Mouse (Mus musculus) kidney, adult 2 months (tissue): Measurements from ENCODE around the gene St6gal1. TPM values are rescaled to one million over a fixed set of nuclear protein-coding genes. Genes with fewer than 3 reads are reported as not detected.

Source experiments
- DNase-seq: peaks from one replicate; pipeline ENCODE4 v3.0.0; 2021
- H3K27ac ChIP-seq: fragments of 200-500 bp; 2 replicates; pipeline ENCODE4 v1.5.1; 2012; ENCODE audit warnings: low read depth, low read length, control low read depth, inconsistent platforms; ENCODE audit not compliant: insufficient read depth
- H3K27me3 ChIP-seq: fragments of 200-500 bp; replicated peaks from 2 replicates; pipeline ENCODE4 v1.6.1; 2012; ENCODE audit warnings: mild to moderate bottlenecking, moderate library complexity, low read length, inconsistent platforms; ENCODE audit not compliant: control insufficient read depth, insufficient read depth
- H3K36me3 ChIP-seq: fragments of 200-500 bp; 2 replicates; pipeline ENCODE4 v1.6.1; 2012; ENCODE audit warnings: mild to moderate bottlenecking, moderate library complexity, low read length, inconsistent platforms; ENCODE audit not compliant: control insufficient read depth, insufficient read depth
- H3K4me1 ChIP-seq: fragments of 200-500 bp; 2 replicates; pipeline ENCODE4 v1.6.1; 2011; ENCODE audit warnings: low read length; ENCODE audit not compliant: control insufficient read depth, insufficient read depth
- H3K4me3 ChIP-seq: fragments of 200-500 bp; 2 replicates; pipeline ENCODE4 v1.5.1; 2011; ENCODE audit warnings: mild to moderate bottlenecking, low read depth, low read length, control low read depth; ENCODE audit not compliant: insufficient read depth
- CTCF ChIP-seq: fragments of 200-500 bp; conservative IDR thresholded peaks from 2 replicates; pipeline ENCODE4 v1.5.1; 2011; ENCODE audit warnings: low read depth, mild to moderate bottlenecking, control low read depth, low read length, moderate library complexity, mixed read lengths; ENCODE audit not compliant: insufficient read depth, insufficient read length
- POLR2A ChIP-seq: fragments of 200-500 bp; IDR thresholded peaks from one replicate; pipeline ENCODE4 v1.6.1; 2011; ENCODE audit warnings: low read depth, low read length, control low read depth
- WGBS: fragments of 180-500 bp; shearing (Covaris S2); methylation state at CpG from one replicate; pipeline ENCODE4 v1.1.7; 2018; 5-methylcytosine and 5-hydroxymethylcytosine counted together
- polyA plus RNA-seq: library from polyadenylated mRNA; depleted of rRNA; stranded (reverse); fragments of >200 nt; gene quantifications from 2 replicates; pipeline ENCODE4 v1.2.3, GENCODE M21; 2012

St6gal1 gene
- polyA plus RNA-seq, 1 experiment, result 10.1 TPM

GRCm38 (mm10) chr16:23274606-23275310 is 50.2 kb downstream of the St6gal1 start:
- Histone ChIP-seq H3K4me1 (peaks cover 4% of the 10 kb centered on the region; the same call in 1 of the 2 replicates), H3K27ac (no peak overlapping the region), H3K4me3 (no peak overlapping the region), H3K36me3 (no peaks in the 10 kb centered on the region), H3K27me3 (no peaks in the 10 kb centered on the region)
- TF ChIP-seq CTCF, result no peak
- no peak for TF ChIP-seq POLR2A
- WGBS, result 90% methylated on average over 7 of the region's 7 CpGs
- no peak for DNase-seq

GRCm38 (mm10) chr16:23275661-23276060 is 51.1 kb downstream of the St6gal1 start:
- no peak overlapping the region for H3K4me3 ChIP-seq
- peaks cover 4% of the 10 kb centered on the region; the same call in 1 of the 2 replicates for H3K4me1 ChIP-seq
- H3K27ac ChIP-seq, result no peak overlapping the region
- 82% methylated on average over 2 of the region's 2 CpGs for WGBS
- no peak for DNase-seq
- no peaks in the 10 kb centered on the region for H3K27me3 ChIP-seq
- TF ChIP-seq POLR2A (no peak), CTCF (no peak)
- H3K36me3 ChIP-seq, result no peaks in the 10 kb centered on the region

DNA sequence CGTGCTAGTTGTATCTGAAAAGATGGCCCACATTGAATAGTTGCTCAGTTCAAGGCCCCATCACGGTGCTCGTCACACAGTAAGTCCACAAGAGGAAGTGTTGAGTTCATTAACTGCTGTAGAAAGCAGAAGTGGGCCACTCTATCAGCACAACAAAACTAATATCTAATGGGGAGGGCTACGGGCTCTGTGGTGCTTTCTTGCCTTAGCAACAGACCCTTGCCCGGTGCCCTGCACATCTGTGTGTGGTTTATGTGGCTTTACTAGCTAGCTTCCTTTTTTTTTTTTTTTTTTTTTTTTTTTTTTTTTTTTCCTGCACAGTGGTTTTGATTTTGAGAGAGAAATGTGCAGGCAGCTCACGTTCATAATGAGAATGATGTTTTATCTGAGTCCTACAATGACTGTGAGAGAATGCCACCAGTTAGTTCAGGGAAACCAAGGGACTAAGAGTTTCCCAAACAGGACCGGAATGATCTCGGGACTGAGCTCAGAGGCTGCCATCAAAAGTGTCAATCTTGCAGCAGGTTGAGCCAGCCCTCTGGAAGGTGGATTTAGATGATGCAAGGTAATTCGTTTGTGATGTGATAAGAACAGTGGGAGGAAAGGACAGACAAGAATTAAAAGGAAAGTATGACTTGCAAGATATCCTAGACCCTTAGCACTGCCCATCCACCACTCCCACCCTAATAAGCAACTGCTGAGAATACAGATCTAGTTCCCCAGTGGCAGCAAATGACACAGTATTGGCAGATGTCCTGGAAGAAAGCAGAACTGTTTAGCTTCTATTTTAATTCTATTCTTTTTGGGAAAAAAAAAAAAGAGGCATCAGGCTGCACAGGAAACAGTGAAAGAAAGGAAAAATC is 55.6 kb downstream of the St6gal1 start:
- H3K36me3 ChIP-seq, result no peaks in the 10 kb centered on the region
- no peaks in the 10 kb centered on the region for H3K27me3 ChIP-seq
- 77% methylated on average over 9 of the region's 9 CpGs for WGBS
- H3K4me1 ChIP-seq, result no peaks in the 10 kb centered on the region
- no peak for TF ChIP-seq CTCF
- TF ChIP-seq POLR2A, result no peak
- DNase-seq, result peak; percentile 31
- no peak overlapping the region for H3K4me3 ChIP-seq
- no peak overlapping the region for H3K27ac ChIP-seq

- H3K4me1 ChIP-seq, result no peaks in the 10 kb centered on the region
- TF ChIP-seq CTCF (no peak), POLR2A (no peak)
- H3K27ac ChIP-seq, result no peak overlapping the region
- no peaks in the 10 kb centered on the region for H3K36me3 ChIP-seq
- no peaks in the 10 kb centered on the region for H3K27me3 ChIP-seq
- DNase-seq, result no peak
- WGBS, result 74% methylated on average over 4 of the region's 4 CpGs
- H3K4me3 ChIP-seq, result no peak overlapping the region
Observed at GRCm38 (mm10) chr16:23280742-23281090, 56.2 kb downstream of the St6gal1 start.

GRCm38 (mm10) chr16:23282241-23282640 is 57.7 kb downstream of the St6gal1 start:
- no peak overlapping the region for H3K4me3 ChIP-seq
- H3K27me3 ChIP-seq, result no peaks in the 10 kb centered on the region
- TF ChIP-seq CTCF (no peak), POLR2A (no peak)
- DNase-seq, result no peak
- H3K36me3 ChIP-seq, result no peaks in the 10 kb centered on the region
- 87% methylated on average over 5 of the region's 5 CpGs for WGBS
- H3K4me1 ChIP-seq, result no peaks in the 10 kb centered on the region
- no peak overlapping the region for H3K27ac ChIP-seq

DNA sequence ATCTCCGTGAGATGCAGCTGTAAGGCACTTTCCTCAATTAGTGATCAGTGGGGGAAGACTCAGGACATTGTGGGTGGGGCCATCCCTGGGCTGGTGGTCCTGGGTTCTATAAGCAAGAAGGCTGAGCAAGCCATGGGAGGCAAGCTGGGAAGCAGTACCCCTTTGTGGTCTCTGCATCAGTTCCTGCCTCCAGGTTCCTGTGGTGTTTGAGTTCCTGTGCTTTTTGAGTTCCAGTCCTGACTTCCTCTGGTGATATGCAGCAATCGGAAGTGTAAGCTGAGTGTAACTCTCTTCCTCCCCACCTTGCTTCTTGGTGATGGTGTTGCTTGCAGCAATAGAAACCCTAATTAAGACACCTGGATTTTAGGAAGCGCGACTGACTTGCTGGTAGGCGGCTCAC is 58.4 kb downstream of the St6gal1 start:
- no peaks in the 10 kb centered on the region for H3K27me3 ChIP-seq
- DNase-seq, result no peak
- H3K4me1 ChIP-seq, result no peaks in the 10 kb centered on the region
- H3K4me3 ChIP-seq, result no peak overlapping the region
- H3K36me3 ChIP-seq, result no peaks in the 10 kb centered on the region
- 90% methylated on average over 5 of the region's 5 CpGs for WGBS
- no peak for TF ChIP-seq CTCF
- TF ChIP-seq POLR2A, result no peak
- H3K27ac ChIP-seq, result no peak overlapping the region

DNA sequence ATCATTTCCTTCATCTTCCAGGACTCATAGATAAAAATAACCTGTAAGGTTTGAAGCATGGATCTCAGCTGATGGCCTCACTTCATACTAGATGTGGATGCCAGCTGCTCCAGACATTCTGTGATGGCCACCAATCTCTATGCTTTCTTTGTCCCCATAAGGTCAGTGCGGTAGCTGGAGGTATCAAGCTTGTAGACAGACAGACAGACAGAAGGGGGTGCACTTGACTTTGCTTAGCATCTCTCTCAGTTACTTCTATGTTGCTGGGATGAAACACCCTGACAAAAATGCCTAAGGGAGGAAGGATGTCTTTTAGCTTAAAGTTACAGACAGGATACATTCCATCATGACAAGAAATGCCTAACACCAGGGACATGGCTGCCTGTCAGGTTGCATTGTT is 59.1 kb downstream of the St6gal1 start:
- 90% methylated on average over 1 of the region's 1 CpGs for WGBS
- no peak overlapping the region for H3K27ac ChIP-seq

More for the DNA sequence above, 59.1 kb downstream of the St6gal1 start:
- H3K4me3 ChIP-seq, result no peak overlapping the region
- H3K36me3 ChIP-seq, result no peaks in the 10 kb centered on the region
- no peaks in the 10 kb centered on the region for H3K27me3 ChIP-seq
- TF ChIP-seq CTCF, result no peak
- TF ChIP-seq POLR2A, result no peak
- H3K4me1 ChIP-seq, result no peaks in the 10 kb centered on the region
- DNase-seq, result no peak
